Mouse (Mus musculus) brain, embryonic 14.5 days (tissue): Measurements from ENCODE around the gene Lin54.

ENCODE experiments used
- CTCF ChIP-seq: fragments of 200-500 bp; IDR thresholded peaks from 2 replicates; pipeline ENCODE4 v1.5.1; 2012; ENCODE audit warnings: inconsistent platforms, mild to moderate bottlenecking, moderate library complexity, borderline replicate concordance; ENCODE audit not compliant: insufficient read depth, insufficient read length; ENCODE audit errors: extremely low read depth
- POLR2A ChIP-seq: fragments of 200-500 bp; IDR thresholded peaks from 2 replicates; pipeline ENCODE4 v1.6.1; 2012; ENCODE audit warnings: mild to moderate bottlenecking, inconsistent platforms, borderline replicate concordance; ENCODE audit not compliant: poor library complexity, insufficient read depth, insufficient read length, severe bottlenecking; ENCODE audit errors: extremely low read depth

DNA sequence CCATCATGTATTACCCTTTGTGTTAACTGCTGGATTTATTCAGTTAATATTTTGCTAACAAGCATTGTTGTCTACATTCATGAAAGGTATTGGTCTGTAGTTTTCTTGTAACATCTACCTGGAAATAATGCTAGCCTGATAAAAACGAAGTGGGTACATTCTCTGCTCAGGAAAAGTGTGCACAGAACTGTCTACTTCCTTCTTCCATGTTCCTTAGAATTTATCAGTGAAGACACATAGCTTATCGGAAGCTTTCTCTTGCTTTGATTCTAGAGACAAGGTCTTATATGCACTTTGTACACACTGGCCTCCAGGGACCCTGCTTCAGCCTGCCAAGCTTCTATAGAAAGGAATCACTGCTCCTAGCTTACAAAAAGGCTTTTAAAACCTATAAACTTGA, 11.1 kb downstream of the Lin54 start:
- no peak for TF ChIP-seq CTCF
- TF ChIP-seq POLR2A = no peak
